Mouse (Mus musculus) gastrocnemius, adult 18-20 months (tissue): ENCODE measurements around the gene Tnfsf4. TPM values are rescaled to one million over a fixed set of nuclear protein-coding genes. Genes with fewer than 3 reads are reported as not detected.

Experiments used
- DNase-seq: peaks from one replicate; pipeline ENCODE4 v3.0.0; 2021; ENCODE audit warnings: low spot score
- long read RNA-seq, 2 experiments: library from polyadenylated mRNA; stranded (forward); transcript quantifications; one replicate each; pipeline ENCODE4 v2.0.0; 2021
- total RNA-seq, 2 experiments: library from RNA; stranded (reverse); gene quantifications; 2 replicates each; pipeline ENCODE4 v1.2.3; 2021

Gene Tnfsf4
- not detected for total RNA-seq
- long read RNA-seq, experiment 1 = 0 reads
- long read RNA-seq, experiment 2 = 0 reads

DNA sequence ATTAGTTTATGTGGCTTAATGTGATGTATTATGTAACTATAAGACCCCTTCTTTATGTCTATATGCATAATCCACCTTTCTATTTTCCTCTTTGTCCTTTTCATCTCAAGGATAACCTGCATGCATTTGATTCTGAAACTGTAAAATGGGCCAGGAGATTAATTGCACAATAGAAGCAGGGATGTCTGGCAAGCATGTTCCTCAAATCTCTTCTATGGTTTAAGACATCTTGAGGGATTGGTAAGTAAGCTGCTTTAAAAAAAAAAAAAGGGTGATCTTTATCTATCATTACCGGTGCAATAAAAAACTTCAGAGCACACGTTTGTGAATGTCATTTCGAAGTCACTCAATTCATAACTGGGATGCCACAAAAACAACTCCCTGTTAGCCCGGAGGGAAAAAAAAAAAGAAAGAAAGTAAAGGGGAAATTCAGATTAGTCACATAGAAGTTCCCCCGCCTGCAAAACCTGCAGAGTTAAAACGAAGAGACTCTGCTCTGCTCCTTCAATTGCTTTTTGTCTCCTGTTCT lies at the start of gene Tnfsf4:
Gene Tnfsf4 (plus strand): TSS at position 479 of the 529 bp plus-strand sequence.
- DNase-seq = no peak

DNA sequence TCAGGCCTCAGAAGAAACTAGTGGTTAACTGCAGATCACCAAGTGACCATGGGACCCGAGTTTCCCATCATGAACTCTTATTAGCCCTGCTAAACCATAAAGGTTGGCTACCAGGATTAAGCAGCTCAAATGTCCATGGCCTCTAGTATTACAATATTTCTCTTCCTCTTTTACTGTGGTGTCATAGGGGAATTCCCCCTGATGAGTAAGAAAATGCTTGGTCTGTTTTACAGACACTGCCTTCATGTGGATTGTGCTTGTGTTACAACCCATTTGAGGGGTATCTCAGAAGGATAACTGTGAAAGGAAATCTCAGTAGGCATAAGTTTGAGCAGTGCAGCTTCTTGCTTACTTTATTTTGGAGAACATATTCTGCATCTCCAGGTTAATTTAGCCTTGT lies 44.2 kb upstream of the Tnfsf4 start:
- no peak for DNase-seq

DNA sequence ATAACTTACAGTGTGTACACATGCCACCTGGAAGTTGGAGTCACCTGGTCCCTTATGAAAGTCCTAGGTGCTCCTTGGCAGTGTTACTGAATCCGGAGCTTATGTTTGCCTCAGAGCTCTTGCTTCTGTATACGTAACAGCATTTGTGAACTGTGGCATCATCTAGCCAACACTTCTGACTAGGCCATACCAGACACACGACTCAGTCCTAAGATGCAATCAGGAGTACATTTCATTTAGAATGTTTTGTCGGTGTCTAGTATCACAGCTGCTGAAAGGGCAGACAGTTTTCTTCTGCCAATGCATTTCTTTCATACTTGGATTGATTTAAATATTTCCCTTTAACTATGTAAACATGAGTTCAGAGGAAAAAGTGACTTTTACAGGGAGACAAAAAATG lies 30.2 kb upstream of the Tnfsf4 start:
- no peak for DNase-seq

DNA sequence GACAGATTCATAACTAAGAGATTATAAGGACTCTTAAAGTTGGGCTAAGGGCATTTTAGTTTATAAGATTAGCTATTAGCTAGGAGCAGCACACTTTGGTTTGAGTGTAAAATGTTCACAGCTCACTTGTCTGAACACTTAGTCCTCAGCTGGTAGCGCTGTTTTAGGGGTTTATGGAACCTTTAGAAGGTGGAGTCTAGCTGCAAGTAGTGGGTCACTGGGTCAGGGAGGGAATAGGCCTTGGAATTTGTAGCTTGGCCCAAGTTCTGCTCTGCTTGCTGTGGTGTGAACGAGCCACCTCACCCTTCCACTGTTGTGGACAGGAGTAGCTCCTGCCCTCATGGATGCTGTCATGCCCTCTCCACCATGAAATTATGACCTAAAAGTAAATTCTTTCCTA lies 23.3 kb upstream of the Tnfsf4 start:
- DNase-seq = no peak

DNA sequence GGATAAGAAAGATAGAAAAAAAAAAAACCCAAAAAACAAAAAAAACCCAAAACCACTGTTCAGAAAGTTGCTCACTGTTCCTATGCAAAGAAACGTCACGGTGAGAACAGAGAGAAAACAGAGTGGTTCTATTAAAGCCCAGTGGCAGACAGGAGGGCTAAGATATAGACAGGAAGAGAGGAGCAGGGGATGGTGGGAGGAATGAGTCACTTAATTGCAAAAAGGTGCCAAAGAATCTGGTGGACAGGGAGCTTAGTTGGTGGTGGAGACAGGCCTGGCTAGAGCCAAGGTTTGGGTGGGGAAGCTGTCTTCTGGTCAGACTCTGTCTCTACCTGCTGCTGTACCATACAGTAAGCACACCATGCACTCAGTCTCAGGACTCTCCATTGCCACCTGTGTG lies 19.3 kb upstream of the Tnfsf4 start:
- no peak for DNase-seq

DNA sequence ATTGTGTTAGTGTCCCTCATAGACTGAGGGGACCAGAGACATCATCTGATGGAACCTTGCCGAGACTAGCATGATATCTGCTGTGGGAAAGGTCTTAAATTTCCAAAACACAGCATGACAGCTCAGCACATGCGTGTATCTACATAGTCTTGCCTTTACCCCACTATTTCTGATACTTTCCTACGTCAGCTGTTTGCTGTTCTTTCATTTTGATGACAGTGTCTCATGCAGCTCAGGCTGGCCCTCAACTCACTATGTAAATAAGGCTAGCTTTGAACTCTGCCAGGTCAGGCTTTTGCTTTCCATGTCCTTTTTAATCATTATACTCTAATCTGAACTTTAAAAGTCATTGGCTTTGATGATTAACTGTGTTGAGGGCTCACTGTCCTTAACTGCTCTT lies 16.6 kb upstream of the Tnfsf4 start:
- DNase-seq = no peak

DNA sequence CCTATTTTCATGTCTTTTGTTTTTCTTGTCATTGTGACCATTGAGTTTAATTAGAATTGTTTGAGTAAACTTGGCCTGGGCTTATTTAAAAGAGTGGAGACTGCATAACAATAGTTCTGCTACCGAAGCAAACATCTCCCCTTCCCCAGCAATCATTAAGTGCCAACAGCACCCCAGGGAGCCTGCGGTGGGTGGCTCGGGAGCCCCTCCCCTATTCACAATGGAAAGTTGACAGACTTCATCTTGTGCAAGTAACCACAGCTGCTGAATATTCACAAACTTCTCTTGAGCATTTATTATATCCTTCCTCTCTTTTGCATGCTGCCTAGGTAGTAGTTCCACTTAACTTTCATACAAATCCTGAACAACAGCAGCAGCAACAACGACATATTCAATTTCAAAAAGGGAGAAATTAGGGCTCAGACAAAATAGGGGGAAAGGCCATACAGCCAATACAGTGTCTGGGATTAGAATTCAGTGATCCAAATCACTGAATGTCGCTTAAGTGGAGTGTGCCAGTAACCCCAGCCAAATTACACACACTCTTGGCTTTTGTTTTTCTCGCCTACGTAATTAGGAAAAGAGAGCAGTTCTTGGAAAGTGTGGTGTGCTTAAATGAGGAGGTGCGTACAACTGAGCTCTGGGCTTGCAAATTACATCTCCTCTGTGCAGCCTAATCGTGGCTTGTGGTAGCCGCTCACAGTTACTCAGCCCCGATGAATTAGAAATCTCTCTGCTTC lies 15.4 kb upstream of the Tnfsf4 start:
- DNase-seq = peak; percentile 10

DNA sequence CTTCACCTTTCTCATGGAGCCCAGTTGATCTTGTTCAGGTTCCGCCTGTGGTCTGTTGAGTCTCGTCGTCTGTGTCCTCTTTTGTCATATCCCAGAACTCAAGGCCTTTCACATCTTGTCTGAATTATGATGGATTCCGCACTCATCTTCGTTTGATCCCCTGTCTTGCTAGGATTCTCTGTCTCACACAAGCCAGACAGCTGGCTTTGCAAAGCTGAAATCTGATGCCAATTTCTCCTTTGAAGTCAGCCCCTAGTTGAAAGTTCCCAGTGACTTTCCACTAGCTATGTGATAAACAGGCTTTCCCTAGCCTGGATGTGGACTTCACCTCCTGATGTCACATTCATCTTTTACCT lies 14.8 kb upstream of the Tnfsf4 start:
- DNase-seq = no peak

DNA sequence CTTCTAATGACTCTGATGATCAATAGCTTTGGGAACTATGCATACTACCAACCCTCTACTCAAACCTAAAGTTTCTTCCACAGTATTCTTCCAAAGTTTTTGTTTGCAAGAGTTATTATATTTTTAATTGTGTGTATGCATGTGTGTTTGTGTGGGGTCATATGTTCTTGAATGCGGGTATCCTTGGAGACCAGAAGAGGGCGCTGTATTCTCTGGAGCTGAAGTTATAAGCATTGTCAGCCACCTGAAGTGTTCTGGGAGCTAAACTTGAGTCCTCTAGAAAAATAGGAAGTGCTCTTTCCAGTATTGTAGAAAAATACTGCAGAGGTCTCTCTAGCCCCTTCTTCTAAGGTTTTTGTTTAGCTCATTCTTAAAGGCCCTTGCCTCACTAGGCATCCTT lies 5.1 kb upstream of the Tnfsf4 start:
- DNase-seq = no peak

DNA sequence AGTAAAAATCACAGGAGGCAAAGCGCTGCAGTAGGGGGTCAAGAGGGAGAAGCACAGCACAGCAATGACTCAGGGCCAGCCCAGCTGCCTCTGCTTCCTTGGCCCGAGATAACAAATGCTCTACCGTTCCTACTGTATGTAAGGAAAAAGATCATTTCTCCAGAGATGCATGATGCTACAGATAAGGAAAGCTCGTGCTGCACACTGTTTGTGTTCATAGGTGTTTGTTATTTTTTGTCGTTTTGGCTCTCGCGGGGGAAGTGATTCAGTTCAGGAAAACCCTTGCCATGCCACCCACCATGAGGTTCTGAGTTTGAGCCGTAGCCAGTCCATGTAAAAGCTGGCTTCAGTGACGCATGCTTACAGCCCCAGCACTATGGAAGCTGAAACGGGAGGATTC lies 2.3 kb upstream of the Tnfsf4 start:
- no peak for DNase-seq

DNA sequence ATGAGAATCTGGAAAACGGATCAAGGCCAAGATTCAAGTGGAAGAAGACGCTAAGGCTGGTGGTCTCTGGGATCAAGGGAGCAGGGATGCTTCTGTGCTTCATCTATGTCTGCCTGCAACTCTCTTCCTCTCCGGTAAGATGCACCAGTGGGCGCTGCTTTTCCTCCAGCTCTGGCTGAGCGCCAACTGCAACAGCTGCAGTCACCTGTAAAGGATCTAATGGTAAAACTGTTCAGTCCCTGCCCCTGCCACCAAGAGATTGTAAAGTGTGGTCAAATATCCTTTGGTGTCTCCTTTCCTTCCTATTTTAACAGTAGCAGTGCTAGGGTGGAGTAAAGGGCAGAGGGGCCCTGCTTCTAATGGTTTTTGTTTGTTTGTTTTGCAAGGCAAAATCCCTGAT lies 401 bp downstream of the Tnfsf4 start:
- no peak for DNase-seq

DNA sequence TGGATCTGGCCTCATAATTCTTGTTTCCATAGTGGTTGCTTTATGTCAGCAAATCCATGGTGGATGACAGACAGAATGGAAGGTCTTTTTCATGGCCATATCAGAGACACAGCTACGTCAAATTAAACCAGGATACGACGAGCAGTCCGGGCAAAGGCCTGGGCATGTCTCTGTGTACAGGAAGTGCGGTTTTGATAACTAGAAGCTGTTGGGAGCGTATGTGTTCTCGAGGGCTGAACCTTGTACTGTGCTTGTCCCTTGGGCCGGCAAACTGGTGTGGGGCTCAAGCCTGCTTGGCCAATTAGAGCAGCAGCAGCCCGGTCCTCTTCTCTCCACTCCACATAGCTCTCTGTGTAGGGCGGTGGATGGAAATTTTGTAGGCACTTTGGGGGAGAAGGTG lies 1.1 kb downstream of the Tnfsf4 start:
- no peak for DNase-seq

DNA sequence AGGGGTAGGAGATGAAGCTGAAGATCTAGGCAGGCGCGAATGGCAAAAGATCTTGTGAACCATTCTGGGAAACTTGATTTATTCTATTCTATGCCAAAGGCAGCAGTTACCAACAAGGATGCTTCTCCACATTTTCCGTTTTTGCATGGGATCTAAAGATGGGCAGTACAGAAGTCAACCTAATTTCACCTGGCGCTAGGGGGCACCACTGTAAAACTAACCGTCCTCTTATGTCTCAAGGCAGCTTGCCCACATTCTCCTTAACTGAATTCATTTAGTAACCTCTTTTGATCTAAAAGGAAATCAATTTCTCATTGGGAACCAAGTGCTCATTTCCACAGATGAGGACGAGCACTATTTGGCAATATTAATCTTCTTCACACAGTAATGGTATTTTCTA lies 4.9 kb downstream of the Tnfsf4 start:
- DNase-seq = peak; percentile 80

DNA sequence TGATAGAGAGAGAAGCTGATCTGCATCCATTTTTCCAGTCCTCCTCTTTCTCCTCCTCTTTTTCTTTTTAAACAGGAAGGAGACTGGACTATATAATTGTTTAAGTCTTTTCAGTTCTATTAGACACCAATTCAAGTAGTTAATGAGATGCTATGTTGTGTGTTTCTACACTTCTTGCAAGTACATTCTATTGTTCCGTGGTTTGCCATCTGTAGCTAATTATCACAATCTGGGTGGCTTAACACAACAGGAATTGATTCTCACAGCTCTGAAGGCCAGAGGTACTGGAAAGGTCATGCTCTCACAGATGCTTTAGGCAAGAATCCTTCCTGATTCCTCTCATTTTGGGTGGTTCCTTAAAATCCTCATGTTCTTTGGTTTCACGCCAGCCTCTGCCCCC lies 7.9 kb downstream of the Tnfsf4 start:
- DNase-seq = no peak

DNA sequence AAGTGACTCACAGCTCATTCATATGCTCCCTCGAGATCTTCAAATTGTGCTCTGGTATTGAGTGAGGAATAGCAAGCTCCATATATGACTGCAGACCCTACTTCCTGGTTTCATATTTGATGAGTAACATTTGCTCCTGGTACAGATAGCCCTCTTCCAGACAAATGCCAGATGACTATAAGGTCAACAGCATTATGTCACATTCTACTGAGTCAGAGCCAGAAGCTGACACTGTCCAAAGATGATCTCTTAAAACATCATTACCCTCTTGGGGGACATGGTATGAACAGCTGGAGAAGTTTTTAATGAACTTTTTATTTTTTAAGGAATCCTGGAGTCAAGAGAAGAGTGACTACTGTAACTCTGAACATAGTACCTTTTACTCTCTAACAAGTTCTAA lies 11.3 kb downstream of the Tnfsf4 start:
- no peak for DNase-seq

DNA sequence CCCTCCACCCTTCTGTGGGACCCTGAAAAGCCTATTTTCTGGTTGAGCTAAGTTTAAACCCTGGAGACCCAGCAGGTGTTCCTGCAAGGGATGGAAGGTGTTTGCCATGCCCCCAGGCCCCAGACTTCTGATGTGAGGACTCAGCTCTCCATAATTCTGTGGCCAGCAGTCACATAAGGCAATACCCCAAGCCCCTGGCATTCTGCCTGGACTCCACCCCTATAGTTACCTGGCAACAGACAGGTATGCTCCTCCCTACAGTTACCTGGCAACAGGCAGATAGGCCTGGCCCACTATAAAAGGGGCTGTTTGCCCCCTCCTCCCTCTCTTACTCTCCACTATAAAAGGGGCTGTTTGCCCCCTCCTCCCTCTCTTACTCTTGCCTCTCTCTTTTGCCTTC lies 24.7 kb downstream of the Tnfsf4 start:
- no peak for DNase-seq

DNA sequence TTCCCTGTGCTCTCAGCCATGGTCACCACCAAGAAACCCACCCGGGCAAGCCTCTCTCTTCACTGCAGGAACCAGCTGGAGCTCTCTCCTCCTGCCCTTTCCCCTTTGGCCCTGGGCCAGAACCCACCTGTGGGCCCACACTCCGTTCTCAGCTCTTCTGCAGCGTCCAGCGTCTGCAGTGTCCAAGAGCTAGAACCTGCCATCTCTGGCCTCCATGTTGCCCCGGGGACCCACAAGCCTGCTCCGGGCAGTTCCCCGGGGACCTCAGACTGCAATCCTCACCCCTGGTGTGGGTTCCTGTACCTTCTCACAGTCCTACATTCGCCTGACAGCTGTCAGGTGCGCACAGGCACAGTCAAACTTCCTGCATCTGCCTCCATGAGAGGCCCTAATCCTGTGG lies 25.4 kb downstream of the Tnfsf4 start:
- DNase-seq = no peak

DNA sequence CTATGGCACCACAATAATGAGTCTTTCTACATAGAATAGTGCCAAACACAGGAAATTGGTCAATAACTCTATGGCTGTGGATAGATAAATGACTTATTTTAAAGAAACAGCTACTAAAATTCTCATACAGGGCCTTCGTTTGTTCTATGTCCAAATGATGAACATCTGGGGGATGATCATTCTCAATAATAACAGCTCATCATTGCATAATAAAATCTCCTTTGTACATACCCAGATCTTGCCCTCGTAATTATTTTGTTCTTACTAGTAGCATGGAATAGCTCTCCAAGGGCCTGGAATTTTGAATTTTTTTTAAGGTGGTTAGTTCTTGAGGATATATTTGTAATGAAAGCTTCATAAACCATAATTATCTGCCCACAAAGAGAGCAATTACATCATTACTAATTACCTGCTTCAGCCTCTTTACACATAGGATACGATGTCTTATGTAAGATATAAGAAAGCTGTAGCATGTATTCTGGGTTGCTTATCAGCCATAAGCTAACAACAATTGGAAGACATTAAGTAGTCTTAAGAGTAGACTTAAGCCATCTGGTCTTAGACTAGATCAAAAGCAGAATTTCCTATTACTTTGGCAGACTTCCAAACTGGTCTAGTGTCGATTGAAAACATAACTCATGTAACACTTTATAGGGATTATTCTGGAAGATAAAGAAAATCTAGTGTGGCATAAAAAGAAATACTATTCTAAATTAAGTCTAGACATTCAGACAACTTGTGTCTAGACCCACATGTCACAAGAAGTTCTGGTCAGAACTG lies 31.3 kb downstream of the Tnfsf4 start:
- DNase-seq = no peak

DNA sequence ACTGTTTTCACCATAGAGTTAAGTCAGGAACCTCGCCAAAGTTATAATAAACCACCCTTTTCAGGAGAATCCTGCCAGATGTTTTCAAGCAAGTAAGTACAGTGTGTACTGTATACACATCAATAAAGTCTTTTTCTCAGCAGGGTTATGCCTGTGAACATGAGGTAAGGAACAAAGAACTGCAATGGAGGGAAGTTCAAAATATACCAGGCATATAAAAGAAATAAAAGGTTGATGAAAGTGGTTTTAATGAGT lies 31.8 kb downstream of the Tnfsf4 start:
- no peak for DNase-seq

DNA sequence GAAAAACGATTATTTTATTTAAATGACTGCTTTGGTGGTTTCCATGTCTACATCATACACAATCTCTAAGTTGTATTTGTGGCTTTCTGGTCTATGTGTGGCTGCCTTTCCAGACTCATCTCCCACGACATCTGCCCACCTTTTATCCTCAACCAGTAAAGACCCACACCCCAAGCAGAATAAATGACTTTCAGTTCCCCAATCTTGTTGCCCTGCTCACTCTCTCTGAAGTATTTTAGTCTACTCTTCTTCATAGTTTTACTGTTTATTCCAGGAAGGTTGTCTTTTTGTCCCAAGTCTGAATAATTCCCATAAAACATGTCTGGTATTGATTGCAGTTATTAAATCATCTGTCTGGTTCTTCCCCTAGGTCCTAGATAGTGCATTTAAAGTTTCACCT lies 40.6 kb downstream of the Tnfsf4 start:
- no peak for DNase-seq

DNA sequence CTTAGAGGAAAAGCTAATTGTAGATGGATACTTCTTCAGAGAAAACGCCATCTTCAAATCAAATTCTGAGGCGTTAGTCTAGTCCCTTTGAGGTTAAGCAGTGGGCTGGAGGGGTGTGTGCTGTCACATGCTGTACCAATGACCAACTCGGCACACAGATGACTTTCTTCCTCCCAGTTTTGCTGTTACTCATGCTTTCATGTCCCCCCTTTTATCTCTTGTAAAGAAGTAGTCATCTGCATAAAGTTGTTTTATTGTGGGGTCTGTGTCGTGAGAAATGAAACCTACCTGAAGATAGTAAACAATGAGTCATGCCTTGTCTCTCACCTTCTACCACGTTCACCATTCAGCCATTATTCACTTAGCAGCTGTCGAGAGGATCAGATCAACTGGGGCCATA lies 41.3 kb downstream of the Tnfsf4 start:
- no peak for DNase-seq

DNA sequence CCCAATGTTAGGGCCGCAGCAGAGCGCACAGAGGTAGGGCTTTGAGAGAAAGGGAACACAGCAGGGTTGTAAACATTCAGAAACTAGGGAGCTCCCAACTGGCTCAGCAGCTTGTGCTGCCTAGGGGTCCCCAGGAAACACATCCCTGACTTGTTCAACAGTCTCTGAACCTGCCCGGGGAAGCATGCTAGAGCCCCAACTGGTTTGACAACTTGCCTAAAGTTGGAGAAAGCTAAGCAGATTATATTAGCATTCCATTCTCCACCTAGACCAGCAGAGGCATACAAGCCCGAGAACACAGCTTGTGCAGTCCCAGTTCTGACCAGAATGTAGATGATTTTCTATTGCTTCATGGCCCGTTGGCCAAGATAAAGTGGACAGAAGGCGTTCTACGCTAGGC lies 49.6 kb downstream of the Tnfsf4 start:
- no peak for DNase-seq

DNA sequence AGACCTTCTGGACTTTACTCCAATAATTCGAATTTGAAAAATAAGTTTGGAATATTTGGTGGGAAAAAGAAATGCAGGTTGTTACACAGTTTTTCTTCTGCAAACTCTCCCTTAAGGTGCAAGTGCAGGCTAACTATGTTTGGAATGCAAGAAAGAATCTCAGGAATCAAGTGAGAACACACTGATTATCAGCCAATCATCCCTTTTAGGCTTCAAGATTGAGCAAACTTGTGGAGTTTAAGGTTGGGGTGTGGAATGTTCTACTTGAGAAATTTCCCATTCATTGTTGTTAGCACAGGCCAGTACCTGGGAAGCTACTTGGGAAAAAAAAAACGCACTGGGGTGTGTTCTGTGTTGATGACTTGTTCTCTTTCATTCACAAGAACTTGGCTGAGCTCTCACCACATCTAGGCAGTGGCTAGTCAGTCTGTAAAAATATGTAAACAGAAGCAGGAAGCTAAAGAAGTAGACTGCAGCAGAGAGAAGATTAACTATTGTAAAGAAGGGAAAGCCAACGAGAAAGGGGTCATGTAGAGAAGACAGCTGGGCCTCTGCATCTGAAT lies 56.6 kb downstream of the Tnfsf4 start:
- DNase-seq = no peak
